Mouse (Mus musculus): ENCODE measurements around the gene Sars.

GRCm38 (mm10) chr3:108384425-108384824 is 60.6 kb downstream of the Sars start:
- no peak for TF ChIP-seq CTCF (IDR thresholded peaks at IDR 0.05; ENCODE audit: low read depth, low read length)
- TF ChIP-seq POLR2A (IDR thresholded peaks at IDR 0.05; ENCODE audit: borderline replicate concordance, low read depth, low read length), result no peak

Data from bone marrow macrophage, adult 2 months (primary cell).